Mouse (Mus musculus) C2C12 (cell line): Measurements from ENCODE around the gene Ralgds.

ENCODE experiments used
- CEBPB ChIP-seq: IDR thresholded peaks from one replicate; pipeline ENCODE4 v1.6.1; 2011; ENCODE audit warnings: low read depth, mild to moderate bottlenecking, control low read depth, moderate library complexity
- CTCF ChIP-seq: IDR thresholded peaks from one replicate; pipeline ENCODE4 v1.5.1; 2011; ENCODE audit not compliant: control insufficient read depth, insufficient read depth, insufficient read length
- FOSL1 ChIP-seq: IDR thresholded peaks from one replicate; pipeline ENCODE4 v1.8.0; 2011; ENCODE audit warnings: mild to moderate bottlenecking, low read length; ENCODE audit not compliant: poor library complexity, insufficient read depth, severe bottlenecking
- MAX ChIP-seq: IDR thresholded peaks from one replicate; pipeline ENCODE4 v1.6.1; 2011; ENCODE audit warnings: mild to moderate bottlenecking, control low read depth
- MYOD1 ChIP-seq: IDR thresholded peaks from one replicate; pipeline ENCODE4 v1.6.1; 2011; ENCODE audit warnings: low read depth; ENCODE audit not compliant: control insufficient read depth, insufficient read length
- MYOG ChIP-seq: IDR thresholded peaks from one replicate; pipeline ENCODE4 v1.6.1; 2011; ENCODE audit not compliant: control insufficient read depth, insufficient read length; ENCODE audit errors: extremely low read depth
- USF1 ChIP-seq: IDR thresholded peaks from one replicate; pipeline ENCODE4 v1.6.1; 2011; ENCODE audit warnings: low read depth, mild to moderate bottlenecking, control low read depth, moderate library complexity

GRCm38 (mm10) chr2:28538817-28539128 lies 25.8 kb downstream of the Ralgds start:
- no peak for TF ChIP-seq CTCF
- no peak for TF ChIP-seq USF1
- no peak for TF ChIP-seq MYOD1
- TF ChIP-seq MYOG = no peak
- TF ChIP-seq FOSL1 = no peak
- TF ChIP-seq CEBPB = no peak
- no peak for TF ChIP-seq MAX
